Mouse (Mus musculus) ES-Bruce4 (cell line): ENCODE results near the gene Rab1b. TPM values are rescaled to one million over a fixed set of nuclear protein-coding genes. Genes with fewer than 3 reads are reported as not detected.
A peak's percentile ranks its signal among the peaks of the same experiment; 100 is the strongest.

Experiments
- H3K27ac ChIP-seq: 2 replicates; pipeline ENCODE4 v1.5.1; 2012; ENCODE audit warnings: low read length, inconsistent platforms; ENCODE audit not compliant: insufficient read depth
- H3K27me3 ChIP-seq: 2 replicates; pipeline ENCODE4 v1.6.1; 2012; ENCODE audit warnings: mild to moderate bottlenecking, low read length, inconsistent platforms; ENCODE audit not compliant: control insufficient read depth, poor library complexity, insufficient read depth, severe bottlenecking
- H3K36me3 ChIP-seq: 2 replicates; pipeline ENCODE4 v1.6.1; 2012; ENCODE audit warnings: inconsistent platforms, mild to moderate bottlenecking, low read length, moderate library complexity; ENCODE audit not compliant: control insufficient read depth, poor library complexity, insufficient read depth, severe bottlenecking
- H3K4me1 ChIP-seq: one replicate; pipeline ENCODE4 v1.8.1; 2011; ENCODE audit warnings: low read length; ENCODE audit not compliant: control insufficient read depth, insufficient read depth
- H3K4me3 ChIP-seq: 2 replicates; pipeline ENCODE4 v1.5.1; 2011; ENCODE audit warnings: low read depth, mild to moderate bottlenecking, low read length
- H3K9ac ChIP-seq: 2 replicates; pipeline ENCODE4 v1.6.1; 2012; ENCODE audit warnings: low read depth, mild to moderate bottlenecking, inconsistent platforms; ENCODE audit not compliant: poor library complexity, severe bottlenecking
- H3K9me3 ChIP-seq: replicated peaks from 2 replicates; pipeline ENCODE4 v1.6.1; 2012; ENCODE audit warnings: mild to moderate bottlenecking, low read length, inconsistent platforms; ENCODE audit not compliant: control insufficient read depth, poor library complexity, insufficient read depth, severe bottlenecking
- CTCF ChIP-seq: IDR thresholded peaks from one replicate; pipeline ENCODE4 v1.8.1; 2011; ENCODE audit warnings: low read depth, low read length
- EP300 ChIP-seq: IDR thresholded peaks from 2 replicates; pipeline ENCODE4 v1.6.1; 2011; ENCODE audit warnings: low read depth, low read length; ENCODE audit not compliant: insufficient read depth
- POLR2A ChIP-seq: IDR thresholded peaks from one replicate; pipeline ENCODE4 v1.8.1; 2011; ENCODE audit warnings: low read length; ENCODE audit not compliant: insufficient read depth
- polyA plus RNA-seq: library from polyadenylated mRNA; stranded (reverse); fragments of >200 nt; gene quantifications from 2 replicates; pipeline ENCODE4 v1.2.4, GENCODE M21; 2011; ENCODE audit warnings: low read depth; ENCODE audit not compliant: missing spikeins, insufficient read depth, insufficient read length

Rab1b gene
- polyA plus RNA-seq, 1 experiment = 70.5 TPM

DNA sequence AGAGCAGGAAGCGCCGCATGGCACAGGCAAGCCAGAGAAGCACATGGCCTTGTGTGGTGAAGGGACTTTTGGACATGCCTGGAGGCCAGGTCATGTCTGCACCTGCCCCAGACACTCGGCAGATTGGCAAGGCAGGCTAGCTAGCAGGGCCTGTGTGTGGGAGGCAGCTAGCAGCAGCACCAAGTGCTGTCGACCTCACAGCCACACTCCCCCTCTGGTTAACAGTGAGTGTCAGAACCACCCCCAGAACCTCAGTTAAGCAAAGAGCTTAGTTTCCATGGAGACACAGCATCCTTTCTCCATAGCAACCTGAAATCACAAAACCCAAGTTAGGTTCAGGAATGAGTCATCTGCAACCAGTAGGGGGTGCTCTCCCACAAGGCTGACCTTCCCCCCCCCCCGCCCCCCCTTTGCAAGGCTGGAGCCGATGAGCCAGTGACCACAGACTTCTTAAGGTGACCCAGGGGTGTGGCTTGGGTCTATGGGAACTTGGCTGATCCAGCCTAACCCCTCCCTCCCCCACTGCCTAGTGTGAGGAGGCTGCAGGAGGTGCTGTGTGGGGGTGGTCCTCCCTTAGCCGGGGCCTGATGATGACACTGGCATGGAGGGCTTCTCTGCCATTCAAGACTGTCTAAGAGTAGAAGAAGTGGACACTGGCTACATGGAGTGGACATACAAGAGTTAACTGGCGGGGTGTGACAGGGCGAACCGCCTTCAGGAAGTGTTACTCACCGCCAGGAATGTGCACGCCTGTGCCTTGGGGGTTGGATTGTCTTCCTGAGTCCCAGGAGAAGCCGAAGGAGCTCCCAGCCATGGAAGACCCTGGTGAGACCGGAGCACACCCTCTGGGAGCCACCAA is 56.6 kb downstream of the Rab1b start, which contains the start of gene Rin1:
Gene Rin1, plus strand, starts transcription at position 435 of the 859 bp plus-strand sequence.
- no peaks in the 10 kb centered on the region for H3K27me3 ChIP-seq
- H3K9ac ChIP-seq = peak within 1 kb of the TSS; percentile 36
- peaks cover 7% of the 10 kb centered on the region for H3K4me1 ChIP-seq
- no peaks in the 10 kb centered on the region for H3K9me3 ChIP-seq
- H3K4me3 ChIP-seq = peak within 1 kb of the TSS; percentile 53
- TF ChIP-seq CTCF (peak; percentile 4), EP300 (peak; percentile 56; the same call in 1 of the 2 replicates), POLR2A (no peak)
- H3K27ac ChIP-seq = peak within 1 kb of the TSS; percentile 43
- no peaks in the 10 kb centered on the region for H3K36me3 ChIP-seq

DNA sequence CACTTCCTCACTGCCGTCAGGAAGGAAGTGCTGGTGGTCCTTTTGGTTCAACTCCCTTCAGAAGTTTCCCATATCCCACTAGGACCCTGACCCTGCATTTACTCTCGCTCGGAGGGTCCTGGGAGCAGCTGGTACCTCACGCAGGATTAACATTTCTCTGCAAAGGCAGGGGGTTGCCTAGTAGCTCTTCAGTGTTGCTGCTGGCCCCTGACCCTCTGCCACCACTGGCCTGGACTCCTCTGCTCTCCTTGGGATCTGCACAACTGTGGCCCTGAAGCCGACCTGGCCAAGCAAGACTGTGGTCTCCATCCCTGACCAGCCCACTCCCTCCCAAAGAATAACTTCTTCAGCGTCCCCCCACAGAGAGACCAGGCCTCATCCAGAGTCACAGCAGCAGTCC is 57.5 kb downstream of the Rab1b start:
- Histone ChIP-seq H3K36me3 (no peaks in the 10 kb centered on the region), H3K27me3 (no peaks in the 10 kb centered on the region), H3K4me1 (peaks cover 7% of the 10 kb centered on the region)

More for the DNA sequence above, 57.5 kb downstream of the Rab1b start:
- Histone ChIP-seq H3K27ac (peak overlapping the region; percentile 43), H3K4me3 (no peak overlapping the region), H3K9ac (no peak overlapping the region), H3K9me3 (no peaks in the 10 kb centered on the region)
- TF ChIP-seq POLR2A (no peak), EP300 (no peak), CTCF (no peak)

Other genes starting within 250 kb of the Rab1b start
- 4.5 and 4.8 TPM in 2 replicates for gene Actn3, start 229.2 kb downstream of the Rab1b start, polyA plus RNA-seq
- gene Zdhhc24, start 228.4 kb downstream of the Rab1b start, polyA plus RNA-seq = 8.2 and 10.3 TPM in 2 replicates
- gene Bbs1, start 200.4 kb downstream of the Rab1b start, polyA plus RNA-seq = 3.9 and 5.3 TPM in 2 replicates
- 129 and 139 TPM in 2 replicates for gene Dpp3, start 178.8 kb downstream of the Rab1b start, polyA plus RNA-seq
- 2.7 and 3.9 TPM in 2 replicates for gene Peli3, start 163.9 kb downstream of the Rab1b start, polyA plus RNA-seq
- gene Mrpl11, start 144.9 kb downstream of the Rab1b start, polyA plus RNA-seq = 126 and 135 TPM in 2 replicates
- gene Npas4, start 116.8 kb downstream of the Rab1b start, polyA plus RNA-seq = 0.24 and 0.27 TPM in 2 replicates
- gene Slc29a2, start 83.2 kb downstream of the Rab1b start, polyA plus RNA-seq = 16.8 and 18.5 TPM in 2 replicates
- 8.9 and 10.9 TPM in 2 replicates for gene B4gat1, start 68.2 kb downstream of the Rab1b start, polyA plus RNA-seq
- not detected in 2 replicates for gene AC124502.3, start 68.2 kb downstream of the Rab1b start, polyA plus RNA-seq
- 22.3 and 24.0 TPM in 2 replicates for gene Brms1, start 65.7 kb downstream of the Rab1b start, polyA plus RNA-seq
- gene Rin1, start 56.6 kb downstream of the Rab1b start, polyA plus RNA-seq = 19.2 and 22.7 TPM in 2 replicates
- gene Cd248, start 39.0 kb downstream of the Rab1b start, polyA plus RNA-seq = 3.1 and 3.7 TPM in 2 replicates
- 6.2 and 8.3 TPM in 2 replicates for gene Tmem151a, start 21.5 kb downstream of the Rab1b start, polyA plus RNA-seq
- 40.6 and 47.3 TPM in 2 replicates for gene Yif1a, start 18.5 kb downstream of the Rab1b start, polyA plus RNA-seq
- gene Cnih2, start 8.6 kb downstream of the Rab1b start, polyA plus RNA-seq = 3.3 and 3.7 TPM in 2 replicates
- gene Klc2, start 11.5 kb upstream of the Rab1b start, polyA plus RNA-seq = 24.5 and 24.7 TPM in 2 replicates
- gene Pacs1, start 166.0 kb upstream of the Rab1b start, polyA plus RNA-seq = 18.3 and 22.0 TPM in 2 replicates
- 179 and 185 TPM in 2 replicates for gene Sf3b2, start 188.4 kb upstream of the Rab1b start, polyA plus RNA-seq
- gene Gal3st3, start 191.3 kb upstream of the Rab1b start, polyA plus RNA-seq = 2.5 and 2.9 TPM in 2 replicates
- not detected in 2 replicates for gene Catsper1, start 228.7 kb upstream of the Rab1b start, polyA plus RNA-seq
- gene Cst6, start 242.5 kb upstream of the Rab1b start, polyA plus RNA-seq = 0.62 and 1.6 TPM in 2 replicates